Mouse (Mus musculus) adrenal gland, adult 2 months (tissue): ENCODE measurements around the gene Arhgap31. TPM values are rescaled to one million over a fixed set of nuclear protein-coding genes. Genes with fewer than 3 reads are reported as not detected.
"Not testable (repeated sequence)": the region's sequence is repeated elsewhere in the genome, so short reads cannot be mapped to it uniquely, and the experiment has no call there.

ENCODE experiments used
- DNase-seq: peaks from one replicate; pipeline ENCODE4 v3.0.0; 2021
- polyA plus RNA-seq: library from polyadenylated mRNA; depleted of rRNA; stranded (reverse); fragments of >200 nt; gene quantifications from 2 replicates; pipeline ENCODE4 v1.2.3, GENCODE M21; 2012
- total RNA-seq, 2 experiments: library from RNA; stranded (reverse); gene quantifications; 2 replicates each; pipeline ENCODE4 v1.2.3; 2021

Arhgap31 gene
- total and polyA plus RNA-seq, 3 experiments = 7.4 to 23.8 (median 19.1) TPM

DNA sequence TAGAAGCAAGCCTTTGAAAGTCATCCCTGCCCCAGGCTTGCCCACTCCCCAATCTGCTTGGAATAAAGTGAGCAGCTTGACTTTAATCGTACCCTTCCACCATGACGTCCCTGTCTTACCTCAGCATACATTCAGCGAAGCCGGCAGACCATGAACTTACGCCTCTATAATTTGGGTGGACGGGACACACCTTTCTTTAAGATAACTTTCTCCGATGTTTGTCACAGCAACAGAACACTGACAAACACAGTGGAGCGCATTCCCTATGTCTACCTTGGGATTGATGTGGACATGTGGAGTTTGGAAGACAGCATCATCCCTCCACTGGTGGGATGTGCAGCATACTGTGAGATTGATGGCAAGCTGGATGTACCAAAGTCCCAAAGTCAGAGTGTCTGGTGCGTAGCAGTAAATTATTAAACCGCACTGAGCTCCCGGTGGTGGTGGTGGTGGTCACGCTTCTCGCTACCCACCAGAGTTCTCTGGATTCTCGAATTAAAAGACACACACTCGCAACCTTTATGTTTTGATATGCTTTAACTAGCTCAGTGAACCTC is 15.6 kb upstream of the Arhgap31 start:
- DNase-seq = no peak

DNA sequence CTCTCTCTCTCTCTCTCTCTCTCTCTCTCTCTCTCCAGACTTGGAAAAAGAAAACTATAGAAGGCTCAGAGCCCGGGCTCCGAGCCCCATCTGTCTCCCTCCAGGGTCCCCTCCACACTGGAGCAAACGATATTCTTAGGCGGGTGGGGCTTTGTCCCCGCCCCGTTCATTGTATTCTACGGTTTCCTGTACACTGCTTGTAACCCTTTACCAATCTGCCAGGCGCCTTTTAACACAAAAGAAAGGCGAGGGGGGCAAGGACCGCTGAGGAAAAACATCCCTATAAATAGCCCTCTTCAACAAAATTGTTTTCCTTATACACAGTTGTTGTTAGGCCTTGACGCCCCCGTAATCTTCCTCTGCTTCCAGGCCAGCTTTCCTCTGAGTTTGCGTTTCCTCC is 11.9 kb upstream of the Arhgap31 start:
- no peak for DNase-seq

DNA sequence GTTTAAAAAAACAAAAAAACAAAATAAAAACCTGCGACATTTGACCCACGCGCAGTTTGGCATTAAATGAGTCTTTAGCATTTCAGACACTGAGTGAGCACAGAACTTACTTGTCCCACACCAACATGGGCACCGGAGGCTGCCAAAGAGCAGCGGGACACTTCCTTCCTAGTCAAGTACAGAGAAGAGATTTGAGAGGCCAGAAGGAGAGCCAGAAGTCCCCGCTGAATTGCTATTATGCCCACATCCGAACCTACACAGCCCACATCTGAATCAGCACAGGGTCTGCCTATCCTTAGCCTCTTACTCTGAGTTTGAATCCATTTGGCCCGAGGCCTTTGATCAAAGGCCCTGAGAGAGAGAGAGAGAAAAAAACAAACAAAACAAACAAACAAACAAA is 11.2 kb upstream of the Arhgap31 start:
- no peak for DNase-seq

DNA sequence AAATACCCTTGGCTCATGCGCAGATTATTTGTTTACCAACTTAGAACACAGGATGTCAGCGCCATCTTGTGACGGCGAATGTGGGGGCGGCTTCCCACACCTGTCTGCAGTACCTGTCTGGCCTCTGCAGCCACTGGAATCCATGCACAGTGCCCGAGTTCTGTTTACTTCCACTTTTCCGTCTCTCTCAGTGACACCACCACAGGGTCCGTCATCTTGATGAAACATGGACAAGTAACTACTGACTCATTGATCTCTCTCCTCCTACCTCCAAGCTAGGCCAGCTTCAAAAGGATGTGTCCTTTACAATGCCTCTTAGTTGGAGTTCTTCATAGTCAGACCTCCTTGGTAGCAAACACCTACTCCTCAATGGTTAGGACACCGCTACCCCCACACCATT is 8.3 kb upstream of the Arhgap31 start:
- no peak for DNase-seq

DNA sequence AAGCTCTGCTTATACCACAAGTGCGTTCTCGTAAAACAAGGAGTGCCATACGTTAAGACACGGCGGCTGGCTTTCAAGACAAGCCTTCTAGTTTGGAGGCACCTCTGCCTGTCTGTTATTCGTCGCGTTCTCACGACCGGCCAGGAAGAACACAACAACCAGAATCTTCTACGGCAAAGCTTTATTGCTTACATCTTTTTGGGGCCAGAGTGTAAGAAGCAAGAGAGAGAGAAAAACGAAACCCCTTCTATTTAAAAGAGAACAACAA is 1.1 kb upstream of the Arhgap31 start:
- DNase-seq = not testable (repeated sequence)

DNA sequence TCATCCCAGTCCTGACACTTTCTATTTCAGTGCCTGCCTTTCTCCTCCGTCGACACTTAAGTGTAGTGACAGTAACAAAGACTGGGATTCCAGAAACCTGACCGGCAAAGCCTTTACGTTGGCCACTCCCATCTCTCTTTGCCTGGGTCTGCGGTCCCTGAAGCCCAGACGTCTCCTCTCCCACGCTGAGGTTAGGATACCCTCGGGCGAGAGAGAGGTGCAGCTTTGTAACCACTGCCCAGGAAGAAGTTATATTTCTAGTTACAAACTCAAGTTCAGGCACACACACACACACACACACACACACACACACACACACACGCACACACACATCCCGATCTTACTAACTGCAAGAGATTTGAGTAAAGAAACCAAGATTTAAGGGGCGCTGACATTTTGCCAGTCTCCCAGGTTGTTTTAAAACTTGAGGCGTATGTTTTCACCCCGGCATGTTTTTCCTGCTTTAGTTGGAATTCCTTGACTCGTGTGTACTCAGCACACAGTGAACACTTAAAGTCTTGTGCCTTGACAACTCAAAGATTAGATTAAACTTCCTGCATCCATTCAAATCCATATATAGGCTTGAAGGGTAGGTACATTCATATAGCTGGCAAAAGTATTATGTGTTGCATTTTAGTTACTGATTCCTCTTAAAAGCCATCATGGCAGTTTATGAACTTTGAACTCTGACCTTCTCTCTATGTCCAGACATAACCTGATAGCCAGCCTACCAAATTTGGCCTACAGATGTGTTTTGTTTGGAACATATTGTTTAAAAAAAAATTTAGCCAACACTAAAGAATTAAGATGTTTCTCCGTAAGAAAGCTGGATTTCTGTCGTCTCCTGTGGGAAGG is 557 bp upstream of the Arhgap31 start:
- no peak for DNase-seq

DNA sequence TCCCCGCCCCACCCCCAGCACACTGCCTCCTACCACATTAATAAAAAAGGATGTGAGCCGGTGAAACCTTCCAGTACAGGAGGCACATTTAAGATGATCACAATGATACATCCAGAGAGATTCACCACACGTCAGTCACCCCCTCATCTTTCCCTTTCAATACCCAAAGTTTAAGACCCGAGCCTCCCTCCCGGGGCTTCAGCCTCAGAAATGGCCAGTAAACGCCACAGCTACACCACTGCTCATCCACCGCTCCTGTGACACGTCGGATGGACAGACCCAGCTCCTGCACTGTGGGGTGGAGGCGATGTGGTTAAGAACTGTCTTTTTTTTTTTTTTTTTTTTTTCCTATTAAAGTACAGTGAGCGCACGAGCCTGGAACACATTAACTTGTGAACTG is 969 bp downstream of the Arhgap31 start:
- DNase-seq = peak; percentile 44

DNA sequence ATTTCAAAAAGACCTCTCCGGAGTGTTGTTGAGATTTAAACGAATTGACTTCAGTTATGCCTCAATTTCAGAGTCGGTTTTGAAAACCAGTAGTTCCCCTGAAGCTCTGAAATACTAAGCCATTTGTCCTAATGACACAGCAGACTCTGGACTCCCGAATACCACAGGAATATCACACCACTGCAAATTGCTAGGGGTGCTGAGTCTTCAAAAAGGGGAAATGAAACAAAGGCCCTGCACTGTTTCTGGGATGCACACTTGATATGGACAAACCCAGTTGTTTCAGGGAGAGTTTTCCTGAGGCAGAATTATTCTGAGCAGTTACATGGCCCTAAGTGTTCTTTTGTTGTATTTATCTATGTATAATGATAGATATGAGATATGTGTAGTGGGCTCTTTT is 1.8 kb downstream of the Arhgap31 start:
- DNase-seq = no peak

DNA sequence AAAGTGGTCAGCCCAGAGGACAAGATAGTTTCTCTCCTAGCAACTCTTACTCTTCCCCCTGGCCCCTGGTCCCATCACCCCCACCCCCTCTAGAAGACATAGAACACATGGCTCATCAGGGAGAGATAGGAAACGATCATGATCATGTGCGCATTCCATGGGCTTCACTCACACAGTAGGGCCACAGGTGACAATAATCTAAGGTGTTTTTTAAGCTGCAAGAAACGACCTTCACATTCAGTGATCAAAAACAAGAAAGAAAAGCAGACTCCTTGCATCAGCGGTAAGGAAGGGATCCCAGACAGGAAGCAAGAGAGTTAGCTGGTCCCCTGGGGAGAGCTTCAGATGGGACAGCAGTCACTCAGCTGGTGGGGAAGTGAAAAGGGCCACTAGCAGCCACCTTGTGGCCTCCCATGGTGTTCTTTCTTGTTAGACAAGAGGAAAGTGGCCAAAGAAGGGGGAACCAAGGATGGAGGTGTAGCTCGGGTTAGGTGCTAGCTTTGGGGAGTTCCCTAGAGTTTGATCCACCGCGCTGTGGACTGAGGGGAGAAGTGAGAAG is 4.0 kb downstream of the Arhgap31 start:
- DNase-seq = no peak

DNA sequence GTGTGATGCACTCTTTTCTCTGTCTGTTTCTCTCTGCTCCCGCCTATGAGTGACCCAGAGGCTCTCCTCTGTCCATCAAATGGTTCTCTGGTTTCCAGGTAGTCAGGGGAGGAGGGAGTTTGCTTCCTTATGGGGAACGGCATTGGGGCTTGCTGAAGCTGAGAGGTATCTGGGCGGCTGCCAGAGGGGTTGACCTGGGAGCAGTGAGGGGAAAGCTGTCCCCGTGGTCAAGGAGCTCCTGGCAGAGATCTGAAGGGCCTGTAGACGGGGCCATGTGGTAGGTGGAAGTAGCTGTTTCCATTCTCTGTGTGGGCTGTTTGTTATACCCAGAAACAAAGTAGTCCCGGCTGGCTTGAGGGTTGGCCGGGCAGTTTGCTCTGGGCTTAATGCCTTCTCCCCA is 6.3 kb downstream of the Arhgap31 start:
- DNase-seq = no peak

DNA sequence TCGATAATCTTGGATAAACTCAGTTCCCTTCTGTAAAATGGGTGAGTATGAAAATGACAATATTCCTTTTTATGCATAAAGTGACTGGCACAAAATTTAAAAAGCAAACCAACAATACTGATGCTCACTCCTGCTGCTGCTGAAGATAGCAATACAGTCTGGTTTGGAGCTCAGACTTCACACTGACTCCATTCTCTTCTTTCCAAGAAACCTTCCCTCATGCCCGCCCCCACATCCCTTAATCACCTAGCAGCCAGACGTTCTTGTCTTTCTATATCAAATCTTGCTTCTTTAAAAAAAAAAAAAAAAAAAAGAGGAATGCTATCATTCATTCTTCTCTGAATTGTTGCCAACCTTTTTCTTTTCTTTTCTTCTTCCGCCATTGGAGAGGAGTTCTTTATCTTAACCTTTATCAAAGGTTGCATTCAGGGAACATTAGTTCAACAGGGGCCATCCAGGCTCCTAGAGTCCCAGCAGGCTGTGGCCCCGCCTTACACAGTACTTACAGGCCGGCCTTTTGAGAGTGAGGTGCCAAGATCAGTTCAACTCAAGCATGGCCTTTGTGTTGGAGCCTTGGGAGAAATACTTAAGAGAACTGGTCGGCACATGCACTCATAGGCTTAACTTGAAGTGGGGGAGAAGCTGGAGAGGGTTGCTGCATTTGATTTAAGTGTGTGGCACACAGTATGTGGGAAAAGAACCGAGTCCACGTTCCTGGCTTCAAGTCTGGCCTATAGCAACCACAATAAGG is 7.4 kb downstream of the Arhgap31 start:
- DNase-seq = no peak

DNA sequence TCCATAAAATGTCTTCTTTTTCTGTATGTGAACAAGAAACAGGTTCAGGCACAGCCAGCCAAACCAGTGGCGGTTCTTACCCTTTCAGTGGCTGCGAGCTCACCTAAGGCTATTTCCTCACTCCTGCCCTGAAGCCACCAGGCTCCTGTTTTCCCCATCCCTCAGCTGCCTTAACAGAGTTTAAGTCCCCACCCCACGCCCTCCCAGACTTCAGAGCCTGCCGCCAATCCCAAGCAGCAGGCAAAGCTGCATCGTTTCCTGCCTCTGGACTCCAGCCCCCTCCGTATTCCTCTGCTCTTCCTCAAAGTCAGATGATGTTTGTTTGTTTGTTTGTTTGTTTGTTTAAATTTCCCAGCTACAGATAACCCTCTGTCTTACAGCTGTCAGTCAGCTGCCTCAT is 9.6 kb downstream of the Arhgap31 start:
- DNase-seq = no peak

DNA sequence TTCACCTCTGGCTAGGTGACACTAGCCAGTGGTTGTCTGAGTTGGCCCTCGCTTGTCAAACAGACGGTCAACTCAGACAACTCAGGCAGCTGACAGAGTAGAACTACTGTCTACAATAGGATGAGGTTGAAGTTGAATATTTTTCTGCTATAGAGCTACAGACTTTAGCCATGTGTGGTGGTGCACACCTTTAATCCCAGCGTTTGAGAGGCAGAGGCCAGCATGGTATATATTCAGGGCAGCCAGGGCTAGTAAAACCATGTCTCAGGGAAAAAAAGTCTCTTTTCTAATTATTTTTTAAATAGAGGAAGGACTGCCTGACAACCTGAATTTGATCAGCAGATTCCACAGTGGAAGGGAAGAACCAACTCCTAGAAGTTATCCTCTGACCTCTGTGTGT is 10.8 kb downstream of the Arhgap31 start:
- DNase-seq = no peak

DNA sequence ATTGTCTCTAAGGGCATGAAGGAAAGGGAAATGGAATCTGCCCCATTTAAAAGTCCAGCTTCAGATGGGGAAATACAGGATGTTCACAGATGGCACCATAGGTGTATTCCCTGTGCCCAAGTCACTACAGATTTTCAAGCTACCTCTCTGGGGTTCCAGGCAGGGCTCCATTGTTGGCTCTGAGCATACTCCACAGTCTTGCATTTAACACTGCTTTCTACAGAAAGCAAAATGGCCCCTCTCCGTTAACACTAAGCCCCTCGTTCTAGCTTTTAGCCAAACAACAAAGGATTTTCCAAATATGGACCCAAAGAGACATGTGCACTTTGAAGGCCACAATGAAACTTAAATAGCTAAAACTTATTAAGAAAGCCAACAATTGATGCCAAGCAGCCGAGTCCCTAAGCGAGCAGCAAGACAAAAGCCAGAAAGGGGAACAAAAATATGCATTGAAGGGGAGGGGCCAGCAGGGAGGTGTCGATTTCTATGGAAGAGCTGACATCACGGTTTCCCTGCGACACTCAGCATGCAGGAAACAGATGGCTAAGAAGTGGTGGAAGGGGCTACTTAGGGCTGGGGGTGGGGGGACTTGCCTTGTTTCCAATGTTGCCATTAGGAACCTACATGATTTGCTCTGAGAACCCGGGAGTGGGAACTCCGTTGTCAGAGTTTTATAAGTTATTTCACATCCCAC is 11.4 kb downstream of the Arhgap31 start:
- no peak for DNase-seq

DNA sequence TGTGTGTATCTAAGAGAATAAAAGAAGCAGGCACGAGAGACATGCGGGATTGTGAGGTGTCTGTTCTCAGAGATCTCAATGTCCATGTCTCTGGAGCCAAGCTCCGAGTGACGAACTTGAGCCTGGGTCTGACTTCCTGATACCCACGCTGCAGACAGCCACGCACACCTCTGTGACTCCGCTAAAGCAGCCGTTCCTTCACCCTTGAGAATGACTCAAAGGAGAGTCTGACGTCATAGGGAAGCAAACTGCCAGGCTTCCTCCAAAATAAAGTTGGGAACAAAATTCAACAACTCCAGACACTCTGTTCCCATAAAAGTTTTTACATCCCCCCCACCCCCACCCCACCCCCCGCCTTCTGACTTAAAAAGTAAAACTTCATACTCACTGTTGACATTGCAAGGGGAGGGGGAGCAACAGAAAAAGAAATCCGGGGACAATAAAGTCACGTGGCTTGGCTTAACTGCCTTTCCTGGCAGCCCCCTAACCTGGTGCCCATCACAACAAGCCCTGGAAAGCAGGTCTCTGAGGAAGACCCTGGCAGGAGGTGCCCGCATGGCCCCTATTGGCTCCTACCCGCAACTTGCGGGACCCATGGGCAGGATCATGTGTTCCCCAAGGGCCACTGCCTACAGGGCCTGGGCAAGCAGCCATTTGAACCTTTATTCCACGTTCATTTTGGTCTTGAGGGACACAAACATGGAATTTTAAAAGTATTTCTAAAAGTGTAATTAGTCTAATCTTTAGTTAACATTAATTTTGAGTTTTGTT is 12.5 kb downstream of the Arhgap31 start:
- no peak for DNase-seq

DNA sequence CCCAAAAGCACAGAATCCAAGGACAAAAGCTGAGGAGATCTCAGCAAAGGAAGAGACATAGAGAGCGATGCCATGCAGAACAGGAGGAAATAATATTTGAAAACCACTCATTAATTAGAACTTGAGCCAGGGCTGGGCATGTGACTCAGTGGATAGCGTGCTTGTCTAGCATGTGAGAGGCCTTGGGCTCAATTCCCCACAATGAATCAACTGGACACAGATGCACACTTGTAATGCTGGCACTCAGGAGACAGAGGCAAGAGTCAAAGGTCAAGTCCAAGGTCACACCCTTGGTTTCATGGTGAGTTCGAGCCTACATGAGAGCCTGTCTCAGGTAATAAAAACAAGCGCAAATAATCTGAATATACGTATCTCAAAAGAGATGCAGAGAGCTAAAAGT is 15.5 kb downstream of the Arhgap31 start:
- peak; percentile 80 for DNase-seq

DNA sequence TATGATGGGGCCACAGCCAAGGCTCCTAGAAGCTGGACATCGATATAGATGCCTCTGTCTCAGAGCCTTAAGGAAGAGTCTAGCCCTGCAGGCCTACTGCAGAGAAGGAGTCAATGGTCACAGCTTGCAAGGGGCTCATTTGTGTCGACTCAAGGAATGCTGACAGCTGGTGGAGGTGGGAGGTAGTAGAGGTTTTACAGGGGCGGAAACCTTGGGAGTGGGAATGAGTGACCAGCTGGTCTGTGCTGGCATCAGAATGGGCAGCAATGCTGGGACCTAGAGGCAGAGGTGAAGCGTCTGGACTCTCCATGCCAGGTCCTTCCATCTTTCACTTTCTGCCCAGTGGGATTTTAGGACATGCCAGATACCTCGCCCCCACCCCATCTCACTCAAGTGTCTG is 17.5 kb downstream of the Arhgap31 start:
- no peak for DNase-seq

DNA sequence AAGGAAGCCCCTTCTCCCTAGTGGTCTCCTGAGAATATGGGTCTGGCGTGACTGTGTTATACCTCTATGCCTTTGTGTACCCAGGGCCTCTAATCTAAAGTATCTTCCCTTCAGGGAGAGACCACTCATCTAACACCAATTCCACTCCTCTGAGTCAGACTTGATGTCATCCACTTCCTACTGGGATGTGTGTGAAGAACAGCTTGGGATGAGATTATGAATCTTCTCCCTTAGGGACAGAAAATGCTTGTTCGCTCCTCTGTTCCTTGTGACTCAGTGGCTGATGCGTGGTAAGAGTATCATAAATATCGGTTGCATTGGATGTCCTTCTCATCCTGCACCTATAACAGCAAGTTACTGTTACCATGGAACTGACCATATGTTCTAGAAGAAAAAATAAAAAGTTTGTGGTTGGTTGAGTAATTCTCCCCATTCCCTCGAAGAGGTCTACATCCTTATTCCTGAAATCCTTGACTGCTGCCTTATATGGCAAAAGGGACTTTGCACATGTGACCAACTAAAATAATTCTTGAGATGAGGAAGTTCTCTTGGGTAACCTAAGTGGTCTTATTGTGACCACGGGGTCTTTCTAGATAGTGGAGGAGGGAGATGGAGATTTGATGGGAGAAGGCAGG is 18.1 kb downstream of the Arhgap31 start:
- no peak for DNase-seq

DNA sequence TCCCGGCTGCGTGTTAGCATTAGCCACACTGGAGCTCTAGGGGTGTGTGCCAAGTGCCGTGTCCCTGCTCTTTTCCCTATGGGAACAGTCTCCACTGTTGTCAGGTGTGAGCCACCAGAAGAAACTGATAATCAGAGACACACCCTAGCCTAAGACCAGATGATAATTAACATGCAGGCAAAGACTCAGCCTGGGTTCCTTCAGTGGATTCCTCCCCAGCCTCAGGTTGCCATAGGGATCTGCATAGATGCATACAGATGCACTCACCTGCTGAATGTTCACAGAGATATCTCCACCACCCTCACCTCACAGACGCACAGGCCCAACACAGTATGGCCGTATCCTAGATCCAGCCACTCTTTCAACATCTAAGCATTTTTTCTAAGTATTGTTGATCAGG is 22.6 kb downstream of the Arhgap31 start:
- DNase-seq = no peak

DNA sequence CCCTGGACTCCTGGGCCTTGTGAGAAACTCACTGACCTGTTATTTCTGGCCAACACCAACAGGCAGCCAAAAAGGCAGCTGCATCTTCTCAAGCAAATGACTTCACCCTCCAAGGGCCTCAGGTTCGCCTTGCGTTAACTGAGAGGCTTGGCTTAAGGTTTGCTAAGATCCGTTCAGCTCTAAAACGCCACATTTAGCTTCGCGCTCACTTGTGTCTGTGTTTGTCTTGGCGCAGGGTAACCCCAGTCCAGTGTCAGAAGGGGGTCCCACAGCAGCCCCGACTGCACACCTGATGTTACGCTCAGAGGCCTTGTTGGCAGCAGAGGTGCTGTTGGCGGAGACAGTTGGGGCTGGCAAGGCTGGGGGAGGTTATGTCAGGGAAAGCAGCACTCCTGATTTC is 23.3 kb downstream of the Arhgap31 start:
- DNase-seq = no peak

DNA sequence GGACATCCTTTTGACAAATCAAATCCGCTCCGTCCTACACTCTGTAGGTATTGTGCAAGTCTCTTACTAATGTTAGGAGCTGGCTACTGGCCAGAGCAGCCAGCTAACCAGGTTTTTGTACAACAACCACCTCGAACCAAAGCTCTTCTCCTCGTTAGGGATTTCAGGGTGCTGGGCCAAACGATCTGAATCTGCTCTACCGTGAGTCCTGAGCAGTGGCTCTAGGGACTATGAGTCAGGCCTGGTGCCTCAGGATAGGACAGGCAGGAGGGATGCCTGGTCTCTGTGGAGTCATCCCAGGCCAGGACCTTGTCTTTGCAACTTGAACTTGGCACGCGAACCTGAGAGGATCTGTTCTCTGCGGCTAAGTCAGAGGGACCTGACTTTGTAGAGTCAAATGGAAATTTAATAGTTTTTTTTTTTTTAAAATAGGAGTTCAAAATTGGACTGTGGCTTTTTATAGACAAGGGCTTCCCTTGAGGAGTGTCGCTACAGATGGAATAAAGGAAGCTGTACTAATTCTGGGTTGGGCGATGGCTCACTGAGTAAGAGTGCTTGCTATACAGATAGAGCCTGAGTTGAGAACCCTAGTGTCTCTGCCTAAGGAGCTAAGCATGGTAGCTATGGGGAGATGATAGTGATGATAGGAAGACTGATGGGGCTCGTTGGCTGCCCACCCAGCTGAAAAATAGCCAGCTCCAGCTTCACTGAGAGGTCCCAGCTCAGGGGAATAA is 24.4 kb downstream of the Arhgap31 start:
- DNase-seq = peak; percentile 82
